Mouse (Mus musculus) cortical plate, adult 2 months (tissue): ENCODE data around the gene Psme3.

ENCODE experiments used
- CTCF ChIP-seq: fragments of 200-500 bp; IDR thresholded peaks from 2 replicates; pipeline ENCODE4 v1.5.1; 2011; ENCODE audit warnings: mild to moderate bottlenecking, control low read depth, low read length; ENCODE audit not compliant: insufficient read depth; ENCODE audit errors: extremely low read depth
- POLR2A ChIP-seq: fragments of 200-500 bp; IDR thresholded peaks from 2 replicates; pipeline ENCODE4 v1.6.1; 2011; ENCODE audit warnings: mild to moderate bottlenecking, low read length, control low read depth; ENCODE audit not compliant: insufficient read depth; ENCODE audit errors: extremely low read depth

DNA sequence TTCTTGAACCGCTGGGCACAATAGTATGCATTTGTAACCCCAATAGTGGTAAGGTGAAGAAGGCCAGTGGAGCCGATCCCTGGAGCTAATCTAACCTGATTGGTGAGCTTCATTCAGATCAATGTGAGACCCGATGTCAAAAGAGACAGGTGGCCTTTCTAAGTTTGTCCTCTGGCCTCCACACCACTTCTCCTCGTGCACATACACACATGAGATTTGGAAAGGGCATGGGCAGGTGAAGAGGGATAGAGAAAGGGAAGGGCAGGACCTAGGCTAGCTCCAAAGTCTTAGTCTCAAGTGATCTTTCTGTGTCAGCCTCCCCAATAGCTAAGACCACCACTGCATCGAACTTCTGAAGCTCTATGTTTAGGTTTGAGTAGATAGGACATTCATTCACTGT is 54.1 kb downstream of the Psme3 start:
- TF ChIP-seq CTCF (no peak), POLR2A (no peak)
